Mouse (Mus musculus) spleen, adult 2 months (tissue): ENCODE data around the gene Erich2.

Source experiments
- CTCF ChIP-seq: fragments of 200-500 bp; IDR thresholded peaks from 2 replicates; pipeline ENCODE4 v1.5.1; 2011; ENCODE audit warnings: mild to moderate bottlenecking, inconsistent platforms; ENCODE audit not compliant: insufficient read depth, insufficient read length, insufficient replicate concordance; ENCODE audit errors: extremely low read depth
- POLR2A ChIP-seq: fragments of 200-500 bp; IDR thresholded peaks from 2 replicates; pipeline ENCODE4 v1.6.1; 2011; ENCODE audit warnings: low read depth, low read length, inconsistent platforms

DNA sequence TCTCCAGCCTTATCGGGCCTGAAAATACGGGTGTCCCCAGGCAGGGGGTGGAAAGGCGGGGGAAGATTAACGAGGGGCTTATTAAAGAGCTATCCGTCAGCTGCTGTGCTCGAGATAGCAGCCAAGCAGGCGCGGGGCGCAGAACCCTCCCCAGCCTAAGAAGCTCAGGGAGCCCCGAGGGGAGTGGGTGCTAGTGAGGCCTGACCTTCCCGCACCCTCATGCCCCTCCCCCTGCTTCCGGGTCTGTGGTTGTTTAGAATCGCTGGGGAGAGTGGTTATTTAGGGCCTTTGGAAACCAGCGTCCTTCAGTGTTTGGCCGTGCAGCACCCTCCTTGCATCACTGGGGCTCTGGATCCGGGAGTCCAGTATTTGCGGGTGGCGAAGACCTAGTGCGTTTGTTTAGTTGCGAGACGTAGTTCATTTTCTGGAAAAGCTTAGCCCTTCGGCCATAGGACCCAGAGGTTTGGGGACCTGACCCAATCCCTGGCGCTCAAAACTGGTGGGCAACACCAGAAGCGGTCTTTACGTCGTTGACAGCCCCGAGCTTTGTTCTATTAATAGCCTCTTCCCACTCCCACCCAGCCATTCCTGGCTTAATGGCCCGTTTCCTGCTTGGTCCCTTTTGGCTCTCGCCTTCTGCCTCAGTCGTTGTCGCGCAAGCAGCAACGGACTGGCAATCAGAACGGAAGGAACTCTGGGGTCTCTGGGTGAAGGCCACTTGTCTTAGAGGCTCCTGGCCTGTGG, 59.8 kb downstream of the Erich2 start:
- TF ChIP-seq CTCF (no peak), POLR2A (no peak)
